Mouse (Mus musculus): ENCODE data around the gene Klhdc2. TPM values are rescaled to one million over a fixed set of nuclear protein-coding genes. Genes with fewer than 3 reads are reported as not detected.

Gene Klhdc2
- polyA plus RNA-seq (2015; fragmentation: Nextera tagmentation; extraction: Ambion mirVana) = 222 and 243 TPM in 2 replicates

GRCm38 (mm10) chr12:69296511-69297410 is at the start of gene Klhdc2:
Klhdc2 (plus strand) TSS chr12:69296681.

DNA sequence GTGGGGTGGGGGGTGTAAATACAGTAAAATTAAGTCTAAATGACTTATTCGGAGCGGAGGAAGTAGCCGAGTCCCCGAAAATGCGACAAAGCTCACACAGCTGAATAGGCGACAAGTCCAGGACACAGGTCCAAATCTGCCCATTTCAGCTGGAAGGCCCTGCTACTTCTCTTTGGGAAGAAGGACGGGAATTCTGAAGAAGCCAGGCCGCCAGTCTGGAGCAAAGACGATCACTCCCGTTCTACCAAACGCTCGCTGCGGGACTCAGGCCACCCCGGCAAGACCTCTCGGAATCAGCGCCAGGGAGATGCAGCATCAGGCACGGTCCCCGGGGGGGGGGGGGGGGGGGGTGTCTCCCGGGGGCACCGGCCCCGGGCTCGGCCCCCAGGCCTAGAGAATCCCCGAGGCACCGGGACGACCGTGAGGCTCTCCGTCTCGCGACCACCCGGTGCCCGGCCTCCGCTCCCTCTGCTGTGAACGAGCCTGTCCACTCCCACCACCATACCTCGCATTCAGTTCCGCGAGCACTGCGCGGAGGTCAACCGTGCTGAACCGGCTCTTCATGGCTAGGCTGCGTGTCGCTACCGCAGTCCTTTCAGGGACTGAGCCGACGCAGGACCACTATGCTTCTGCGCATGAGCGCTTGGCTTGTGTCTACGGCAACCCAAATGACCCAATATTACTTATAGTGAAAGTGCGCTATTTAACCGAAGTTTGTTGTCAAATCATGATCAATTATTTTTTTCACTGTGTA is 60.2 kb downstream of the Klhdc2 start, which contains the start of gene Nemf:
Nemf (minus strand) TSS at position 620 of the 754 bp plus-strand sequence.

Other genes with a start within 250 kb of the Klhdc2 start
- gene Rps29, start 137.5 kb upstream of the Klhdc2 start, polyA plus RNA-seq (2015; fragmentation: Nextera tagmentation; extraction: Ambion mirVana) = 1,295 and 1,457 TPM in 2 replicates
- gene Lrr1, start 127.9 kb upstream of the Klhdc2 start, polyA plus RNA-seq (2015; fragmentation: Nextera tagmentation; extraction: Ambion mirVana) = 2.1 and 2.6 TPM in 2 replicates
- gene Rpl36al, start 112.6 kb upstream of the Klhdc2 start, polyA plus RNA-seq (2015; fragmentation: Nextera tagmentation; extraction: Ambion mirVana) = 407 and 479 TPM in 2 replicates
- gene Mgat2, start 112.5 kb upstream of the Klhdc2 start, polyA plus RNA-seq (2015; fragmentation: Nextera tagmentation; extraction: Ambion mirVana) = 42.0 and 51.9 TPM in 2 replicates
- 9.5 and 9.6 TPM in 2 replicates for gene Gm49383, start 99.6 kb upstream of the Klhdc2 start, polyA plus RNA-seq (2015; fragmentation: Nextera tagmentation; extraction: Ambion mirVana)
- gene Dnaaf2, start 98.3 kb upstream of the Klhdc2 start, polyA plus RNA-seq (2015; fragmentation: Nextera tagmentation; extraction: Ambion mirVana) = 6.1 and 7.6 TPM in 2 replicates
- gene Gm49384, start 92.4 kb upstream of the Klhdc2 start, polyA plus RNA-seq (2015; fragmentation: Nextera tagmentation; extraction: Ambion mirVana) = 6.5 and 6.9 TPM in 2 replicates
- gene Pole2, start 68.5 kb upstream of the Klhdc2 start, polyA plus RNA-seq (2015; fragmentation: Nextera tagmentation; extraction: Ambion mirVana) = 3.2 and 3.7 TPM in 2 replicates
- gene Klhdc1, start 55.5 kb upstream of the Klhdc2 start, polyA plus RNA-seq (2015; fragmentation: Nextera tagmentation; extraction: Ambion mirVana) = 19.9 and 31.8 TPM in 2 replicates
- gene Nemf, start 60.5 kb downstream of the Klhdc2 start, polyA plus RNA-seq (2015; fragmentation: Nextera tagmentation; extraction: Ambion mirVana) = 77.9 and 80.5 TPM in 2 replicates
- gene Arf6, start 75.5 kb downstream of the Klhdc2 start, polyA plus RNA-seq (2015; fragmentation: Nextera tagmentation; extraction: Ambion mirVana) = 35.8 and 48.0 TPM in 2 replicates
- 0.83 and 1.4 TPM in 2 replicates for gene Gm9887, start 75.8 kb downstream of the Klhdc2 start, polyA plus RNA-seq (2015; fragmentation: Nextera tagmentation; extraction: Ambion mirVana)